Mouse (Mus musculus) stomach, postnatal 0 days (tissue): Measurements from ENCODE around the gene Phactr1. TPM values are rescaled to one million over a fixed set of nuclear protein-coding genes. Genes with fewer than 3 reads are reported as not detected.

Experiments used
- ATAC-seq: fragments of 200-750 bp; cut with Nextera tagmentation; 2 replicates; pipeline ENCODE4 v1.8.0; 2017; ENCODE audit not compliant: low FRiP score, low TSS enrichment
- DNase-seq: peaks from one replicate; pipeline ENCODE4 v3.0.0-alpha.2; 2016; ENCODE audit warnings: low spot score
- H3K27ac ChIP-seq: fragments of 300-500 bp; sonication (generic); replicated peaks from 2 replicates; pipeline ENCODE4 v1.5.1; 2014; ENCODE audit warnings: mild to moderate bottlenecking, control low read depth
- H3K27me3 ChIP-seq: fragments of 300-500 bp; sonication (generic); 2 replicates; pipeline ENCODE4 v1.6.1; 2014; ENCODE audit warnings: low read length; ENCODE audit not compliant: control insufficient read depth, insufficient read depth
- H3K36me3 ChIP-seq: fragments of 300-500 bp; sonication (generic); 2 replicates; pipeline ENCODE4 v1.6.1; 2014; ENCODE audit warnings: low read length, mixed read lengths; ENCODE audit not compliant: control insufficient read depth, insufficient read depth
- H3K4me1 ChIP-seq: fragments of 300-500 bp; sonication (generic); replicated peaks from 2 replicates; pipeline ENCODE4 v1.6.1; 2014; ENCODE audit warnings: antibody characterized with exemption; ENCODE audit not compliant: control insufficient read depth, insufficient read depth
- H3K4me2 ChIP-seq: fragments of 300-500 bp; sonication (generic); replicated peaks from 2 replicates; pipeline ENCODE4 v1.6.1; 2014; ENCODE audit warnings: low read depth, mild to moderate bottlenecking, control low read depth, moderate library complexity
- H3K4me3 ChIP-seq: fragments of 300-500 bp; sonication (generic); 2 replicates; pipeline ENCODE4 v1.5.1; 2014; ENCODE audit warnings: low read depth, low read length, control low read depth
- H3K9ac ChIP-seq: fragments of 300-500 bp; sonication (generic); 2 replicates; pipeline ENCODE4 v1.6.1; 2014; ENCODE audit warnings: mild to moderate bottlenecking, low read length, control low read depth, mixed read lengths
- H3K9me3 ChIP-seq: fragments of 300-500 bp; sonication (generic); 2 replicates; pipeline ENCODE4 v1.6.1; 2016; ENCODE audit warnings: low read length; ENCODE audit not compliant: control insufficient read depth
- CTCF ChIP-seq: IDR thresholded peaks from 2 replicates; pipeline ENCODE4 v1.5.1; 2016; ENCODE audit warnings: antibody characterized with exemption, low read depth, mild to moderate bottlenecking, moderate library complexity
- EP300 ChIP-seq: optimal IDR thresholded peaks from 2 replicates; pipeline ENCODE3; 2016; ENCODE audit warnings: antibody characterized with exemption
- WGBS: fragments of 180-500 bp; shearing (Covaris S2); extraction: QIAGEN DNeasy Blood & Tissue Kit; methylation state at CpG from one replicate; pipeline ENCODE4 v1.1.7; 2014; 5-methylcytosine and 5-hydroxymethylcytosine counted together
- polyA plus RNA-seq: library from polyadenylated mRNA; unstranded; fragments of >200 nt; fragmentation: Nextera tagmentation; extraction: Ambion mirVana; gene quantifications from 2 replicates; pipeline ENCODE4 v1.2.1, GENCODE M21; 2015

Phactr1 gene
- polyA plus RNA-seq, 1 experiment from 2014 or later: 5.6 TPM

DNA sequence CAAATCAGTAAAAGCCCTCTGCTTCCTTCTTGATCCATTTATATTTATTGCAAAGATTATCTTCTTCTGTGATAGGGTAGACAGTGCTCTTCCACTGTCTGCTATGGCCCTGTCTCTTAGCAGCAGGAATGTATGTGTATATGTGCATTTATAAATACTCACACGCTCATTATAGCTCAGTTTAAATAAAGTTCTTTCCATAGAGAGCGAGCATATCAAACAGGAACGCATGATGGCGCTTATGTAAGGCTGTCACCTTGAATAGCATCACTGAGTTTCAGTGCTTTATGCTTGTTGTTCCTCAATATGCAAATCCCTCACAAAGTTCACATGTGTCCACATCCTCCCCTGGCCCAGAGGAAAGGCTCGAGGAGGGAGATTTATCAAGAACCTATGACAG is 57.7 kb downstream of the Phactr1 start:
- no peak overlapping the region for H3K4me2 ChIP-seq
- WGBS: 75% methylated on average over 5 of the region's 5 CpGs
- DNase-seq (no peak), ATAC-seq (no peak)
- H3K9me3 ChIP-seq: no peaks in the 10 kb centered on the region
- H3K4me3 ChIP-seq: no peak overlapping the region
- TF ChIP-seq EP300 (no peak), CTCF (no peak)
- H3K4me1 ChIP-seq: no peaks in the 10 kb centered on the region
- no peaks in the 10 kb centered on the region for H3K27me3 ChIP-seq
- no peaks in the 10 kb centered on the region for H3K36me3 ChIP-seq
- no peak overlapping the region for H3K27ac ChIP-seq
- no peak overlapping the region for H3K9ac ChIP-seq

- ATAC-seq (no peak), DNase-seq (no peak)
- Histone ChIP-seq H3K4me1 (no peaks in the 10 kb centered on the region), H3K4me2 (no peak overlapping the region), H3K27ac (no peak overlapping the region), H3K27me3 (no peaks in the 10 kb centered on the region), H3K36me3 (no peaks in the 10 kb centered on the region), H3K9me3 (no peaks in the 10 kb centered on the region), H3K9ac (no peak overlapping the region), H3K4me3 (no peak overlapping the region)
- TF ChIP-seq CTCF: no peak
- TF ChIP-seq EP300: no peak
Observed at GRCm38 (mm10) chr13:42742226-42742625, 61.8 kb downstream of the Phactr1 start.

DNA sequence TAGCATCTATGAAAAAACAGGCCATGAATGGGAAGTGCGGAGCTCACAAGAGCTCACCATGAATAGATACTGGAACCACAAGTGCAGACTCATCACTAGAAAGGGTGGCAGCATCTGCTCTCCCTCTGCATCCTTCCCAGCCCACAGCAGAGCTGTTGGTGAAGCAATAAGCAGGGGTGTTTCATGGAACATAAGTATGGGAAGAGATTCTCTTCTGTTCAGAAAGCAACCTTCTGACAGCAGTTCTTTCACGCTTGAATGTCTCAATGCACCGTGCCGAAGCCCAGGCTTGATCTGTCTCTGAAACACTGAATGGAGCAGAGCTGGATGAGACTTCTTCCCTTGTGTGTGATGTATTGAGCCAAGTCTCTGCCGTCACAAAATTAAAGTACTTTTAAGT is 64.0 kb downstream of the Phactr1 start:
- Histone ChIP-seq H3K4me1 (no peaks in the 10 kb centered on the region), H3K4me3 (no peak overlapping the region), H3K27me3 (no peaks in the 10 kb centered on the region), H3K27ac (no peak overlapping the region), H3K9ac (no peak overlapping the region), H3K36me3 (no peaks in the 10 kb centered on the region), H3K9me3 (no peaks in the 10 kb centered on the region), H3K4me2 (no peak overlapping the region)
- TF ChIP-seq CTCF (no peak), EP300 (no peak)
- DNase-seq: no peak
- no peak for ATAC-seq
- 81% methylated on average over 5 of the region's 5 CpGs for WGBS

GRCm38 (mm10) chr13:42757654-42758400 is 77.4 kb downstream of the Phactr1 start:
- ATAC-seq (no peak), DNase-seq (no peak)
- H3K27me3 ChIP-seq: no peaks in the 10 kb centered on the region
- H3K4me1 ChIP-seq: no peaks in the 10 kb centered on the region
- H3K4me2 ChIP-seq: no peak overlapping the region
- H3K4me3 ChIP-seq: no peak overlapping the region
- no peaks in the 10 kb centered on the region for H3K9me3 ChIP-seq
- no peak overlapping the region for H3K27ac ChIP-seq
- H3K9ac ChIP-seq: no peak overlapping the region
- no peak for TF ChIP-seq EP300
- TF ChIP-seq CTCF: no peak
- WGBS: 49% methylated on average over 11 of the region's 11 CpGs
- H3K36me3 ChIP-seq: no peaks in the 10 kb centered on the region

- ATAC-seq (no peak), DNase-seq (no peak)
- Histone ChIP-seq H3K27me3 (no peaks in the 10 kb centered on the region), H3K4me3 (no peak overlapping the region), H3K4me1 (no peaks in the 10 kb centered on the region), H3K27ac (no peak overlapping the region), H3K9ac (no peak overlapping the region), H3K9me3 (no peaks in the 10 kb centered on the region), H3K36me3 (no peaks in the 10 kb centered on the region), H3K4me2 (no peak overlapping the region)
- WGBS: 44% methylated on average over 5 of the region's 5 CpGs
- TF ChIP-seq CTCF (no peak), EP300 (no peak)
Observed at GRCm38 (mm10) chr13:42759170-42759569, 78.7 kb downstream of the Phactr1 start.

DNA sequence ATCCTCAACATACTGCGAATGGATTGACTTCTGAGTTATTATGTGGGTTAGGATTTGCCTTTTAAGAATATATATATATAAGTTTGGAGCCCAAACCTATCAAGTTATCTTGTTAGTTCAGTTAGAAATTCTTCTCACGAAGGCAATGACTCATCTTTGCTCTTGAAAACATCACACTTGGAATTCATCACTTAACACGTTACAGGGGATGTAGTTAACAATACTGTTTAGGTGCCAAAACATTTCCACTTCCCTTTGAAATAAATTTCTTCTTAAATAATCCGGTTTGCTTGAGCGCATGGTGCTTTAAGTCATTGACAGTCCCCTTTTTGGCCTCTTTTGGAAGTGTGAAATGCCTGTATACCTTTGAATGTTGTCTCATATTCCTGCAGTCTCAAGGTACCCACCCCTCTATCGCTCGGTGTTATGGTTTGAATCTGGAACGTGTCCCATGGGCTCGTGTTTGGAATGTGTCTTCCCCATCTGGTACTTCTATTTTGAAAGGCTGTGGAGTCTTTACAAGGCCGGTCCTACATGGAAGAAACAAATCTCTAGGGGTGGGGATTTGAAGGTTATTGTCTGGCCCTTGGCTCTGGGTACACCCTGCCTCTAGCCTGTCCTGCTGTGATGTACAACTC is 80.6 kb downstream of the Phactr1 start:
- WGBS: 73% methylated on average over 10 of the region's 10 CpGs
- H3K27me3 ChIP-seq: no peaks in the 10 kb centered on the region
- DNase-seq (no peak), ATAC-seq (no peak)
- no peak overlapping the region for H3K27ac ChIP-seq
- no peak for TF ChIP-seq EP300
- no peaks in the 10 kb centered on the region for H3K4me1 ChIP-seq
- H3K4me2 ChIP-seq: no peak overlapping the region
- H3K9ac ChIP-seq: no peak overlapping the region
- H3K9me3 ChIP-seq: no peaks in the 10 kb centered on the region
- H3K4me3 ChIP-seq: no peak overlapping the region
- no peaks in the 10 kb centered on the region for H3K36me3 ChIP-seq
